Mouse (Mus musculus): ENCODE measurements around the gene Hmcn1. TPM values are rescaled to one million over a fixed set of nuclear protein-coding genes. Genes with fewer than 3 reads are reported as not detected.

The Hmcn1 gene
- polyA plus RNA-seq, 1 experiment from 2014 or later, result 14.2 TPM

- 90% methylated on average over 3 of the region's 3 CpGs for WGBS
- Histone ChIP-seq H3K4me3 (no peak overlapping the region), H3K27me3 (ENCODE audit: low read depth, poor library complexity, severe bottlenecking) (no peaks in the 10 kb centered on the region), H3K36me3 (peaks cover 45% of the 10 kb centered on the region), H3K27ac (no peak overlapping the region), H3K4me1 (no peaks in the 10 kb centered on the region), H3K9me3 (replicated peaks) (no peaks in the 10 kb centered on the region)
- no peak for DNase-seq (ENCODE audit: low spot score)
These were observed 361.4 kb downstream of the Hmcn1 start for GRCm38 (mm10) chr1:150631856-150632171.

GRCm38 (mm10) chr1:150631035-150631855, 362.0 kb downstream of the Hmcn1 start:
- peaks cover 49% of the 10 kb centered on the region for H3K36me3 ChIP-seq
- no peaks in the 10 kb centered on the region for H3K27me3 ChIP-seq (ENCODE audit: low read depth, poor library complexity, severe bottlenecking)
- H3K4me3 ChIP-seq, result no peak overlapping the region
- no peak overlapping the region for H3K27ac ChIP-seq
- no peaks in the 10 kb centered on the region for H3K9me3 ChIP-seq (replicated peaks)
- WGBS, result 91% methylated on average over 17 of the region's 17 CpGs
- no peaks in the 10 kb centered on the region for H3K4me1 ChIP-seq
- DNase-seq (ENCODE audit: low spot score), result no peak

GRCm38 (mm10) chr1:150623226-150623625, 370.0 kb downstream of the Hmcn1 start:
- H3K27me3 ChIP-seq (ENCODE audit: low read depth, poor library complexity, severe bottlenecking), result no peaks in the 10 kb centered on the region
- no peak overlapping the region for H3K27ac ChIP-seq
- 92% methylated on average over 2 of the region's 2 CpGs for WGBS
- H3K4me3 ChIP-seq, result no peak overlapping the region
- no peaks in the 10 kb centered on the region for H3K9me3 ChIP-seq (replicated peaks)
- H3K36me3 ChIP-seq, result peaks cover 47% of the 10 kb centered on the region
- DNase-seq (ENCODE audit: low spot score), result no peak
- no peaks in the 10 kb centered on the region for H3K4me1 ChIP-seq

GRCm38 (mm10) chr1:150610539-150610938, 382.7 kb downstream of the Hmcn1 start:
- Histone ChIP-seq H3K4me3 (no peak overlapping the region), H3K36me3 (peaks cover 24% of the 10 kb centered on the region), H3K27ac (no peak overlapping the region), H3K27me3 (ENCODE audit: low read depth, poor library complexity, severe bottlenecking) (no peaks in the 10 kb centered on the region), H3K4me1 (0 out of 2 replicates have a peak, but pooled peaks cover 9% of the 10 kb centered on the region), H3K9me3 (replicated peaks) (no peaks in the 10 kb centered on the region)
- 77% methylated on average over 9 of the region's 9 CpGs for WGBS
- DNase-seq (ENCODE audit: low spot score), result no peak

GRCm38 (mm10) chr1:150606173-150606572, 387.1 kb downstream of the Hmcn1 start:
- DNase-seq (ENCODE audit: low spot score), result no peak
- 91% methylated on average over 4 of the region's 4 CpGs for WGBS
- Histone ChIP-seq H3K9me3 (replicated peaks) (no peaks in the 10 kb centered on the region), H3K36me3 (peaks cover 42% of the 10 kb centered on the region), H3K27ac (no peak overlapping the region), H3K4me3 (no peak overlapping the region), H3K27me3 (ENCODE audit: low read depth, poor library complexity, severe bottlenecking) (no peaks in the 10 kb centered on the region), H3K4me1 (0 out of 2 replicates have a peak, but pooled peaks cover 9% of the 10 kb centered on the region)

GRCm38 (mm10) chr1:150593614-150594013, 399.6 kb downstream of the Hmcn1 start:
- H3K4me3 ChIP-seq, result no peak overlapping the region
- 47% methylated on average over 13 of the region's 13 CpGs for WGBS
- H3K4me1 ChIP-seq, result peaks cover 34% of the 10 kb centered on the region
- peaks cover 25% of the 10 kb centered on the region for H3K36me3 ChIP-seq
- peak overlapping the region; percentile 66; the same call in 1 of the 2 replicates for H3K27ac ChIP-seq
- peak; percentile 38 for DNase-seq (ENCODE audit: low spot score)
- H3K9me3 ChIP-seq (replicated peaks), result no peaks in the 10 kb centered on the region
- H3K27me3 ChIP-seq (ENCODE audit: low read depth, poor library complexity, severe bottlenecking), result no peaks in the 10 kb centered on the region

- Histone ChIP-seq H3K27me3 (ENCODE audit: low read depth, poor library complexity, severe bottlenecking) (no peaks in the 10 kb centered on the region), H3K36me3 (peaks cover 19% of the 10 kb centered on the region), H3K4me1 (peaks cover 34% of the 10 kb centered on the region), H3K9me3 (replicated peaks) (no peaks in the 10 kb centered on the region), H3K27ac (no peak overlapping the region), H3K4me3 (no peak overlapping the region)
- 35% methylated on average over 2 of the region's 2 CpGs for WGBS
- peak; percentile 62 for DNase-seq (ENCODE audit: low spot score)
These were observed 402.0 kb downstream of the Hmcn1 start for GRCm38 (mm10) chr1:150591253-150591652.

GRCm38 (mm10) chr1:150587410-150587809, 405.8 kb downstream of the Hmcn1 start:
- H3K27me3 ChIP-seq (ENCODE audit: low read depth, poor library complexity, severe bottlenecking), result no peaks in the 10 kb centered on the region
- DNase-seq (ENCODE audit: low spot score), result no peak
- H3K9me3 ChIP-seq (replicated peaks), result no peaks in the 10 kb centered on the region
- H3K36me3 ChIP-seq, result peaks cover 44% of the 10 kb centered on the region
- no peak overlapping the region for H3K27ac ChIP-seq
- H3K4me3 ChIP-seq, result no peak overlapping the region
- H3K4me1 ChIP-seq, result peaks cover 4% of the 10 kb centered on the region; the same call in 1 of the 2 replicates

GRCm38 (mm10) chr1:150584477-150584876, 408.8 kb downstream of the Hmcn1 start:
- H3K27ac ChIP-seq, result no peak overlapping the region
- H3K27me3 ChIP-seq (ENCODE audit: low read depth, poor library complexity, severe bottlenecking), result no peaks in the 10 kb centered on the region
- 90% methylated on average over 2 of the region's 2 CpGs for WGBS
- H3K4me3 ChIP-seq, result no peak overlapping the region
- no peaks in the 10 kb centered on the region for H3K9me3 ChIP-seq (replicated peaks)
- peaks cover 49% of the 10 kb centered on the region for H3K36me3 ChIP-seq
- no peak for DNase-seq (ENCODE audit: low spot score)
- peaks cover 4% of the 10 kb centered on the region; the same call in 1 of the 2 replicates for H3K4me1 ChIP-seq

GRCm38 (mm10) chr1:150583734-150584133, 409.5 kb downstream of the Hmcn1 start:
- 61% methylated on average over 8 of the region's 8 CpGs for WGBS
- peaks cover 49% of the 10 kb centered on the region for H3K36me3 ChIP-seq

GRCm38 (mm10) chr1:150580561-150580960, 412.7 kb downstream of the Hmcn1 start:
- no peak overlapping the region for H3K4me3 ChIP-seq
- no peaks in the 10 kb centered on the region for H3K9me3 ChIP-seq (replicated peaks)
- H3K27ac ChIP-seq, result no peak overlapping the region
- no peak for DNase-seq (ENCODE audit: low spot score)
- no peaks in the 10 kb centered on the region for H3K27me3 ChIP-seq (ENCODE audit: low read depth, poor library complexity, severe bottlenecking)
- H3K4me1 ChIP-seq, result peaks cover 4% of the 10 kb centered on the region; the same call in 1 of the 2 replicates
- WGBS, result 87% methylated on average over 7 of the region's 7 CpGs
- H3K36me3 ChIP-seq, result peaks cover 39% of the 10 kb centered on the region

More at GRCm38 (mm10) chr1:150583734-150584133, 409.5 kb downstream of the Hmcn1 start:
- Histone ChIP-seq H3K9me3 (replicated peaks) (no peaks in the 10 kb centered on the region), H3K4me3 (no peak overlapping the region), H3K27ac (no peak overlapping the region), H3K4me1 (peaks cover 4% of the 10 kb centered on the region; the same call in 1 of the 2 replicates), H3K27me3 (ENCODE audit: low read depth, poor library complexity, severe bottlenecking) (no peaks in the 10 kb centered on the region)
- no peak for DNase-seq (ENCODE audit: low spot score)

GRCm38 (mm10) chr1:150573407-150573806, 419.8 kb downstream of the Hmcn1 start:
- DNase-seq (ENCODE audit: low spot score), result no peak
- 97% methylated on average over 8 of the region's 8 CpGs for WGBS

GRCm38 (mm10) chr1:150570562-150571156, 422.6 kb downstream of the Hmcn1 start:
- H3K4me1 ChIP-seq, result peaks cover 10% of the 10 kb centered on the region; the same call in 1 of the 2 replicates
- H3K36me3 ChIP-seq, result peaks cover 11% of the 10 kb centered on the region; the same call in 1 of the 2 replicates
- no peaks in the 10 kb centered on the region for H3K27me3 ChIP-seq (ENCODE audit: low read depth, poor library complexity, severe bottlenecking)
- H3K9me3 ChIP-seq (replicated peaks), result no peaks in the 10 kb centered on the region
- H3K4me3 ChIP-seq, result no peak overlapping the region
- H3K27ac ChIP-seq, result no peak overlapping the region; the same call in 1 of the 2 replicates
- DNase-seq (ENCODE audit: low spot score), result no peak
- 49% methylated on average over 4 of the region's 4 CpGs for WGBS

More at GRCm38 (mm10) chr1:150573407-150573806, 419.8 kb downstream of the Hmcn1 start:
- Histone ChIP-seq H3K36me3 (peaks cover 17% of the 10 kb centered on the region; the same call in 1 of the 2 replicates), H3K4me1 (peaks cover 10% of the 10 kb centered on the region; the same call in 1 of the 2 replicates), H3K4me3 (no peak overlapping the region), H3K27ac (no peak overlapping the region), H3K27me3 (ENCODE audit: low read depth, poor library complexity, severe bottlenecking) (no peaks in the 10 kb centered on the region), H3K9me3 (replicated peaks) (no peaks in the 10 kb centered on the region)
